Comparison of ENCODE assay signal across 11 mouse cellular contexts in genomic region chr16:58453138-58453537, GRCm38 (mm10). TPM values are rescaled to one million over a fixed set of nuclear protein-coding genes. Genes with fewer than 3 reads are reported as not detected.
DNase-seq lines count a peak whose midpoint lies in the region; ATAC-seq and TF ChIP-seq lines count a peak whose summit lies in the region.
"Had no signal": no experiment of that assay in that cellular context is flagged by ENCODE, and none has a peak within 500 bp of the region (broad histone marks: within the 10 kb centered on the region; RNA-seq: fewer than 3 reads in every experiment).

No protein-coding gene starts in this region.

- H3K4me3 ChIP-seq in gastrocnemius, adult 2 months: no peak overlapping the region
- H3K4me3 ChIP-seq in heart, embryonic 15.5 days: no peak overlapping the region
- H3K4me3 ChIP-seq in liver, adult 2 months (ENCODE audit: insufficient read depth, low read depth, low read length): no peak overlapping the region
- no peak overlapping the region for H3K4me3 ChIP-seq in forebrain, embryonic 12.5 days (replicated peaks)
- H3K4me3 ChIP-seq: erythroblast, embryonic 14.5 days; left cerebral cortex, adult 2 months had no signal

- H3K4me2 ChIP-seq in heart, embryonic 15.5 days: no peak overlapping the region
- no peak overlapping the region for H3K4me2 ChIP-seq in forebrain, embryonic 12.5 days

- TF ChIP-seq POLR2A in liver, adult 2 months (IDR thresholded peaks at IDR 0.05; ENCODE audit: extremely low read depth, insufficient read depth, low read length): no peak

- no peaks in the 10 kb centered on the region for H3K27me3 ChIP-seq in heart, embryonic 15.5 days
- H3K27me3 ChIP-seq in liver, adult 2 months (ENCODE audit: control insufficient read depth, insufficient read depth, low read length): no peaks in the 10 kb centered on the region
- no peaks in the 10 kb centered on the region for H3K27me3 ChIP-seq in forebrain, embryonic 12.5 days

- TF ChIP-seq CTCF in gastrocnemius, adult 2 months (IDR thresholded peaks at IDR 0.05): no peak
- no peak for TF ChIP-seq CTCF in liver, adult 2 months (IDR thresholded peaks at IDR 0.05; ENCODE audit: low read depth, low read length)

- DNase-seq in gastrocnemius, adult 2 months: no peak
- no peak for DNase-seq in gastrocnemius, postnatal 36 days
- DNase-seq in adrenal gland, postnatal 36 days: peak; percentile 5 to 27
- DNase-seq in liver, adult 2 months (ENCODE audit: extremely low read depth, low read depth, low spot score): peak; percentile 45
- no peak for DNase-seq in thymus, adult 18-20 months
- DNase-seq in frontal cortex, postnatal 14 days (ENCODE audit: low spot score in 2 of 2): no peak

- peak; percentile 84 for ATAC-seq in heart, embryonic 15.5 days (replicated peaks; ENCODE audit: insufficient number of reproducible peaks, insufficient read depth, low FRiP score, low read depth)
- ATAC-seq in forebrain, embryonic 12.5 days (ENCODE audit: low FRiP score): no peak
- ATAC-seq: inflammation-experienced regulatory T-cells, adult 6 months had no signal

- intact Hi-C loops in gastrocnemius, adult 2 months (cut with DNase I): loop anchor here (5.0 kb wide), 2 partner anchors 46 to 299 kb away; partner anchors contain the start of gene Dcbld2
- intact Hi-C loops in gastrocnemius, postnatal 36 days (cut with DNase I): loop anchor here (5.0 kb wide), 1 partner anchor 156 kb away; no protein-coding TSS in a partner anchor

- 29% methylated on average over 3 of the region's 3 CpGs for WGBS in heart, embryonic 15.5 days
- 66% methylated on average over 3 of the region's 3 CpGs for WGBS in liver, adult 2 months
- 82% methylated on average over 3 of the region's 3 CpGs for WGBS in forebrain, embryonic 12.5 days

- H3K9me3 ChIP-seq in heart, embryonic 15.5 days (replicated peaks): no peaks in the 10 kb centered on the region
- no peaks in the 10 kb centered on the region for H3K9me3 ChIP-seq in forebrain, embryonic 12.5 days

- no peaks in the 10 kb centered on the region for H3K79me2 ChIP-seq in liver, adult 2 months (ENCODE audit: control insufficient read depth, insufficient read depth, low read length)

- H3K36me3 ChIP-seq in heart, embryonic 15.5 days: peaks cover 30% of the 10 kb centered on the region
- H3K36me3 ChIP-seq in liver, adult 2 months (ENCODE audit: control insufficient read depth, insufficient read depth, low read length): no peaks in the 10 kb centered on the region
- H3K36me3 ChIP-seq in forebrain, embryonic 12.5 days (replicated peaks): peaks cover 28% of the 10 kb centered on the region

- H3K4me1 ChIP-seq in heart, embryonic 15.5 days (replicated peaks): peaks cover 5% of the 10 kb centered on the region
- H3K4me1 ChIP-seq in liver, adult 2 months (ENCODE audit: control insufficient read depth, insufficient read depth, low read length): 0 out of 2 replicates have a peak, but pooled peaks cover 1% of the 10 kb centered on the region
- H3K4me1 ChIP-seq in forebrain, embryonic 12.5 days: no peaks in the 10 kb centered on the region

- H3K9ac ChIP-seq in heart, embryonic 15.5 days: no peak overlapping the region
- H3K9ac ChIP-seq in liver, adult 2 months (ENCODE audit: low read depth, low read length): no peak overlapping the region
- no peak overlapping the region for H3K9ac ChIP-seq in forebrain, embryonic 12.5 days

- 0 out of 2 replicates have a peak overlapping the region, but pooled peaks have one; percentile 12 for H3K27ac ChIP-seq in gastrocnemius, adult 2 months
- peak overlapping the region; percentile 62 for H3K27ac ChIP-seq in heart, embryonic 15.5 days
- no peak overlapping the region for H3K27ac ChIP-seq in liver, adult 2 months (replicated peaks; ENCODE audit: insufficient read depth, low read depth, low read length)
- H3K27ac ChIP-seq in forebrain, embryonic 12.5 days: no peak overlapping the region
- H3K27ac ChIP-seq: left cerebral cortex, adult 2 months had no signal

RNA-seq across cellular contexts. Expression of gene Dcbld2, which starts 44.9 kb away (rescaled TPM):
- total RNA-seq in gastrocnemius, adult 2 months (2021): 1 to 10 TPM; 4.0 to 6.3 TPM
- total RNA-seq in gastrocnemius, postnatal 36 days (2021): 1 to 10 TPM; 4.0 to 5.7 TPM
- total RNA-seq in adrenal gland, postnatal 36 days (2021): 10 to 100 TPM in 1 of 2 experiments, 1 to 10 TPM in 1; 9.4 to 12.8 TPM
- polyA plus RNA-seq in heart, embryonic 15.5 days (2015; fragmentation: Nextera tagmentation; extraction: Ambion mirVana): 10.7 and 11.7 TPM in 2 replicates
- 1.9 and 2.7 TPM in 2 replicates for total RNA-seq in liver, adult 2 months (2014; rRNA removed)
- polyA plus RNA-seq in liver, adult 2 months (2012; rRNA removed): 1.1 and 1.3 TPM in 2 replicates
- polyA plus RNA-seq in forebrain, embryonic 12.5 days (2016; fragmentation: Nextera tagmentation; extraction: Ambion mirVana): 8.4 and 9.0 TPM in 2 replicates

Comparison
In these comparisons a context has a peak if more than half of its experiments do, and no peak if none do; other contexts are left out.
1. DNase-seq: peak in adrenal gland, postnatal 36 days (2 of 2) and liver, adult 2 months (single experiment); none in gastrocnemius, adult 2 months (single experiment), gastrocnemius, postnatal 36 days (0 of 2), thymus, adult 18-20 months (0 of 2) and frontal cortex, postnatal 14 days (0 of 2).
2. H3K27ac ChIP-seq: peak in gastrocnemius, adult 2 months (single experiment) and heart, embryonic 15.5 days (single experiment); none in liver, adult 2 months (single experiment) and forebrain, embryonic 12.5 days (single experiment).